Mouse (Mus musculus) hindbrain, embryonic 16.5 days (tissue): ENCODE data around the gene Rab40c. TPM values are rescaled to one million over a fixed set of nuclear protein-coding genes. Genes with fewer than 3 reads are reported as not detected.
A peak's percentile ranks its signal among the peaks of the same experiment; 100 is the strongest.

Experiments
- ATAC-seq: fragments of 200-750 bp; cut with Nextera tagmentation; 2 replicates; pipeline ENCODE4 v1.8.0; 2017; ENCODE audit warnings: moderate TSS enrichment, moderate library complexity
- H3K27ac ChIP-seq: fragments of 300-500 bp; sonication (generic); 2 replicates; pipeline ENCODE4 v1.5.1; 2014; ENCODE audit warnings: low read depth, mild to moderate bottlenecking, control low read depth, low read length, moderate library complexity
- H3K27me3 ChIP-seq: fragments of 300-500 bp; sonication (generic); replicated peaks from 2 replicates; pipeline ENCODE4 v1.6.1; 2014; ENCODE audit warnings: low read length; ENCODE audit not compliant: control insufficient read depth, insufficient read depth
- H3K36me3 ChIP-seq: fragments of 300-500 bp; sonication (generic); 2 replicates; pipeline ENCODE4 v1.6.1; 2014; ENCODE audit warnings: mild to moderate bottlenecking, low read length, moderate library complexity, mixed read lengths; ENCODE audit not compliant: control insufficient read depth, insufficient read depth
- H3K4me1 ChIP-seq: fragments of 300-500 bp; sonication (generic); 2 replicates; pipeline ENCODE4 v1.6.1; 2014; ENCODE audit warnings: low read depth, low read length; ENCODE audit not compliant: control insufficient read depth, insufficient read depth
- H3K4me2 ChIP-seq: fragments of 300-500 bp; sonication (generic); 2 replicates; pipeline ENCODE4 v1.6.1; 2014; ENCODE audit warnings: mild to moderate bottlenecking, low read length, control low read depth, moderate library complexity
- H3K4me3 ChIP-seq: fragments of 300-500 bp; sonication (generic); 2 replicates; pipeline ENCODE4 v1.5.1; 2014; ENCODE audit warnings: mild to moderate bottlenecking, low read length, control low read depth, moderate library complexity
- H3K9ac ChIP-seq: fragments of 300-500 bp; sonication (generic); 2 replicates; pipeline ENCODE4 v1.6.1; 2014; ENCODE audit warnings: low read depth, mild to moderate bottlenecking, control low read depth, low read length, moderate library complexity
- H3K9me3 ChIP-seq: fragments of 300-500 bp; sonication (generic); 2 replicates; pipeline ENCODE4 v1.6.1; 2014; ENCODE audit warnings: mild to moderate bottlenecking, low read length, moderate library complexity; ENCODE audit not compliant: control insufficient read depth
- WGBS: fragments of 180-500 bp; shearing (Covaris S2); extraction: QIAGEN DNeasy Blood & Tissue Kit; methylation state at CpG from one replicate; pipeline ENCODE4 v1.1.7; 2014; 5-methylcytosine and 5-hydroxymethylcytosine counted together
- polyA plus RNA-seq: library from polyadenylated mRNA; unstranded; fragments of >200 nt; fragmentation: Nextera tagmentation; extraction: Ambion mirVana; gene quantifications from 2 replicates; pipeline ENCODE4 v1.2.1, GENCODE M21; 2015

Gene Rab40c
- polyA plus RNA-seq, 1 experiment from 2014 or later: 49.5 TPM

- Histone ChIP-seq H3K4me1 (peaks cover 15% of the 10 kb centered on the region), H3K4me3 (no peak overlapping the region), H3K4me2 (no peak overlapping the region), H3K9ac (no peak overlapping the region), H3K9me3 (no peaks in the 10 kb centered on the region), H3K27ac (no peak overlapping the region), H3K27me3 (no peaks in the 10 kb centered on the region), H3K36me3 (no peaks in the 10 kb centered on the region)
- ATAC-seq: no peak
- 89% methylated on average over 4 of the region's 4 CpGs for WGBS
Measured at GRCm38 (mm10) chr17:25914295-25914694, 5.2 kb downstream of the Rab40c start.

- no peak for ATAC-seq
- 97% methylated on average over 1 of the region's 1 CpGs for WGBS
Measured at GRCm38 (mm10) chr17:25913877-25914275, 5.7 kb downstream of the Rab40c start.

GRCm38 (mm10) chr17:25913186-25913876, 6.2 kb downstream of the Rab40c start:
- no peak overlapping the region for H3K4me3 ChIP-seq
- no peak overlapping the region for H3K4me2 ChIP-seq
- no peaks in the 10 kb centered on the region for H3K36me3 ChIP-seq
- H3K9me3 ChIP-seq: no peaks in the 10 kb centered on the region
- no peak overlapping the region for H3K9ac ChIP-seq
- 90% methylated on average over 14 of the region's 14 CpGs for WGBS
- H3K4me1 ChIP-seq: peaks cover 11% of the 10 kb centered on the region
- H3K27ac ChIP-seq: no peak overlapping the region
- no peaks in the 10 kb centered on the region for H3K27me3 ChIP-seq
- no peak for ATAC-seq

More at GRCm38 (mm10) chr17:25913877-25914275, 5.7 kb downstream of the Rab40c start:
- peaks cover 15% of the 10 kb centered on the region for H3K4me1 ChIP-seq
- no peaks in the 10 kb centered on the region for H3K36me3 ChIP-seq
- H3K27ac ChIP-seq: no peak overlapping the region
- H3K4me3 ChIP-seq: no peak overlapping the region
- no peaks in the 10 kb centered on the region for H3K9me3 ChIP-seq
- no peaks in the 10 kb centered on the region for H3K27me3 ChIP-seq
- no peak overlapping the region for H3K9ac ChIP-seq
- no peak overlapping the region for H3K4me2 ChIP-seq

GRCm38 (mm10) chr17:25911816-25912215, 7.7 kb downstream of the Rab40c start:
- Histone ChIP-seq H3K9ac (no peak overlapping the region), H3K4me1 (no peaks in the 10 kb centered on the region; the same call in 1 of the 2 replicates), H3K36me3 (no peaks in the 10 kb centered on the region), H3K4me3 (no peak overlapping the region), H3K27ac (no peak overlapping the region), H3K27me3 (no peaks in the 10 kb centered on the region), H3K4me2 (no peak overlapping the region), H3K9me3 (no peaks in the 10 kb centered on the region)
- 87% methylated on average over 4 of the region's 4 CpGs for WGBS
- ATAC-seq: no peak

- H3K9ac ChIP-seq: no peak overlapping the region
- no peaks in the 10 kb centered on the region for H3K9me3 ChIP-seq
- no peaks in the 10 kb centered on the region for H3K4me1 ChIP-seq
- H3K36me3 ChIP-seq: no peaks in the 10 kb centered on the region
- H3K27me3 ChIP-seq: no peaks in the 10 kb centered on the region
- no peak overlapping the region for H3K4me2 ChIP-seq
- H3K4me3 ChIP-seq: no peak overlapping the region
- H3K27ac ChIP-seq: no peak overlapping the region
- ATAC-seq: no peak
- WGBS: 88% methylated on average over 2 of the region's 2 CpGs
Measured at GRCm38 (mm10) chr17:25907640-25908039, 11.9 kb downstream of the Rab40c start.

GRCm38 (mm10) chr17:25903061-25903460, 16.5 kb downstream of the Rab40c start:
- Histone ChIP-seq H3K27ac (no peak overlapping the region), H3K9me3 (no peaks in the 10 kb centered on the region), H3K9ac (no peak overlapping the region), H3K4me3 (no peak overlapping the region), H3K4me2 (no peak overlapping the region), H3K4me1 (no peaks in the 10 kb centered on the region), H3K27me3 (no peaks in the 10 kb centered on the region), H3K36me3 (peaks cover 3% of the 10 kb centered on the region; the same call in 1 of the 2 replicates)
- ATAC-seq: no peak
- 90% methylated on average over 3 of the region's 3 CpGs for WGBS

- H3K4me1 ChIP-seq: no peaks in the 10 kb centered on the region
- ATAC-seq: no peak
- no peak overlapping the region for H3K27ac ChIP-seq
- H3K9me3 ChIP-seq: no peaks in the 10 kb centered on the region
- no peak overlapping the region for H3K4me3 ChIP-seq
- 100% methylated on average over 1 of the region's 1 CpGs for WGBS
- peaks cover 3% of the 10 kb centered on the region; the same call in 1 of the 2 replicates for H3K36me3 ChIP-seq
- no peaks in the 10 kb centered on the region for H3K27me3 ChIP-seq
- H3K4me2 ChIP-seq: no peak overlapping the region
- H3K9ac ChIP-seq: no peak overlapping the region
Measured at GRCm38 (mm10) chr17:25900193-25900592, 19.3 kb downstream of the Rab40c start.

GRCm38 (mm10) chr17:25895891-25896290, 23.6 kb downstream of the Rab40c start:
- WGBS: 68% methylated on average over 12 of the region's 12 CpGs

GRCm38 (mm10) chr17:25895415-25895814, 24.1 kb downstream of the Rab40c start:
- Histone ChIP-seq H3K4me2 (no peak overlapping the region), H3K4me1 (no peaks in the 10 kb centered on the region; the same call in none of the 2 replicates), H3K27ac (no peak overlapping the region), H3K9me3 (no peaks in the 10 kb centered on the region), H3K36me3 (0 out of 2 replicates have a peak, but pooled peaks cover under 1% of the 10 kb centered on the region), H3K27me3 (no peaks in the 10 kb centered on the region), H3K4me3 (no peak overlapping the region), H3K9ac (no peak overlapping the region)
- WGBS: 32% methylated on average over 2 of the region's 2 CpGs
- ATAC-seq: no peak

More at GRCm38 (mm10) chr17:25895891-25896290, 23.6 kb downstream of the Rab40c start:
- Histone ChIP-seq H3K4me2 (no peak overlapping the region), H3K27ac (0 out of 2 replicates have a peak overlapping the region, but pooled peaks have one; percentile 13), H3K4me1 (no peaks in the 10 kb centered on the region; the same call in none of the 2 replicates), H3K36me3 (0 out of 2 replicates have a peak, but pooled peaks cover 3% of the 10 kb centered on the region), H3K4me3 (no peak overlapping the region), H3K9ac (no peak overlapping the region), H3K9me3 (no peaks in the 10 kb centered on the region), H3K27me3 (no peaks in the 10 kb centered on the region)
- ATAC-seq: no peak
